13 mouse cellular contexts compared by ENCODE assay signal in genomic region chr17:63303862-63304261, GRCm38 (mm10).
DNase-seq lines count a peak whose midpoint lies in the region; ATAC-seq and TF ChIP-seq lines count a peak whose summit lies in the region.
"Had no signal": no experiment of that assay in that cellular context is flagged by ENCODE, and none has a peak within 500 bp of the region (broad histone marks: within the 10 kb centered on the region; RNA-seq: fewer than 3 reads in every experiment).

No protein-coding gene starts in this region.

- H3K4me3 ChIP-seq in hindbrain, embryonic 12.5 days = no peak overlapping the region
- H3K4me3 ChIP-seq in hindbrain, postnatal 0 days (ENCODE audit: low read length) = no peak overlapping the region
- no peak overlapping the region for H3K4me3 ChIP-seq in midbrain, embryonic 10.5 days
- H3K4me3 ChIP-seq in midbrain, embryonic 14.5 days (replicated peaks; ENCODE audit: low read depth, low read length) = no peak overlapping the region
- H3K4me3 ChIP-seq in forebrain, embryonic 15.5 days = no peak overlapping the region
- H3K4me3 ChIP-seq in forebrain, embryonic 10.5 days = no peak overlapping the region
- H3K4me3 ChIP-seq: embryonic facial prominence, embryonic 12.5 days; kidney, embryonic 15.5 days; limb, embryonic 15.5 days had no signal

- H3K27me3 ChIP-seq in hindbrain, embryonic 12.5 days = no peaks in the 10 kb centered on the region
- H3K27me3 ChIP-seq in hindbrain, postnatal 0 days (ENCODE audit: insufficient read depth, low read length) = no peaks in the 10 kb centered on the region
- no peaks in the 10 kb centered on the region for H3K27me3 ChIP-seq in midbrain, embryonic 10.5 days (ENCODE audit: low read depth, poor library complexity, severe bottlenecking)
- H3K27me3 ChIP-seq in midbrain, embryonic 14.5 days (ENCODE audit: control insufficient read depth, insufficient read depth, low read length) = no peaks in the 10 kb centered on the region
- no peaks in the 10 kb centered on the region for H3K27me3 ChIP-seq in forebrain, embryonic 15.5 days
- no peaks in the 10 kb centered on the region for H3K27me3 ChIP-seq in forebrain, embryonic 10.5 days (ENCODE audit: poor library complexity, severe bottlenecking)
- H3K27me3 ChIP-seq: embryonic facial prominence, embryonic 12.5 days; kidney, embryonic 15.5 days; limb, embryonic 15.5 days; Patski had no signal

- 0 out of 2 replicates have a peak overlapping the region, but pooled peaks have one; percentile 26 for H3K27ac ChIP-seq in hindbrain, embryonic 12.5 days
- no peak overlapping the region for H3K27ac ChIP-seq in hindbrain, postnatal 0 days
- H3K27ac ChIP-seq in midbrain, embryonic 10.5 days (replicated peaks) = peak overlapping the region; percentile 65
- H3K27ac ChIP-seq in midbrain, embryonic 14.5 days (replicated peaks; ENCODE audit: low read depth, low read length) = no peak overlapping the region
- H3K27ac ChIP-seq in forebrain, embryonic 15.5 days (replicated peaks) = no peak overlapping the region
- H3K27ac ChIP-seq in forebrain, embryonic 10.5 days = no peak overlapping the region
- H3K27ac ChIP-seq: embryonic facial prominence, embryonic 12.5 days; kidney, embryonic 15.5 days; limb, embryonic 15.5 days had no signal

- H3K4me2 ChIP-seq in hindbrain, embryonic 12.5 days (replicated peaks) = no peak overlapping the region
- no peak overlapping the region for H3K4me2 ChIP-seq in hindbrain, postnatal 0 days (ENCODE audit: low read depth, low read length)
- no peak overlapping the region for H3K4me2 ChIP-seq in midbrain, embryonic 14.5 days (ENCODE audit: low read length)
- no peak overlapping the region for H3K4me2 ChIP-seq in forebrain, embryonic 15.5 days (replicated peaks)
- H3K4me2 ChIP-seq: embryonic facial prominence, embryonic 12.5 days; kidney, embryonic 15.5 days; limb, embryonic 15.5 days had no signal

- no peaks in the 10 kb centered on the region for H3K36me3 ChIP-seq in hindbrain, embryonic 12.5 days
- H3K36me3 ChIP-seq in hindbrain, postnatal 0 days (ENCODE audit: insufficient read depth, low read length) = no peaks in the 10 kb centered on the region
- H3K36me3 ChIP-seq in midbrain, embryonic 10.5 days = no peaks in the 10 kb centered on the region
- H3K36me3 ChIP-seq in midbrain, embryonic 14.5 days (ENCODE audit: control insufficient read depth, insufficient read depth, low read length) = no peaks in the 10 kb centered on the region
- no peaks in the 10 kb centered on the region for H3K36me3 ChIP-seq in forebrain, embryonic 15.5 days
- no peaks in the 10 kb centered on the region for H3K36me3 ChIP-seq in forebrain, embryonic 10.5 days (replicated peaks)
- H3K36me3 ChIP-seq: embryonic facial prominence, embryonic 12.5 days; kidney, embryonic 15.5 days; limb, embryonic 15.5 days had no signal

- TF ChIP-seq CTCF in hindbrain, postnatal 0 days (IDR thresholded peaks at IDR 0.05; ENCODE audit: low read depth) = no peak

- 47% methylated on average over 4 of the region's 4 CpGs for WGBS in hindbrain, embryonic 12.5 days
- 48% methylated on average over 4 of the region's 4 CpGs for WGBS in hindbrain, postnatal 0 days
- 51% methylated on average over 4 of the region's 4 CpGs for WGBS in midbrain, embryonic 10.5 days
- WGBS in midbrain, embryonic 14.5 days = 49% methylated on average over 4 of the region's 4 CpGs
- WGBS in forebrain, embryonic 15.5 days = 51% methylated on average over 4 of the region's 4 CpGs
- WGBS in forebrain, embryonic 10.5 days = 54% methylated on average over 4 of the region's 4 CpGs

- H3K9me3 ChIP-seq in hindbrain, embryonic 12.5 days (replicated peaks) = no peaks in the 10 kb centered on the region
- no peaks in the 10 kb centered on the region for H3K9me3 ChIP-seq in hindbrain, postnatal 0 days (ENCODE audit: low read length)
- no peaks in the 10 kb centered on the region for H3K9me3 ChIP-seq in midbrain, embryonic 10.5 days (replicated peaks)
- H3K9me3 ChIP-seq in midbrain, embryonic 14.5 days (ENCODE audit: control insufficient read depth, low read length) = no peaks in the 10 kb centered on the region
- no peaks in the 10 kb centered on the region for H3K9me3 ChIP-seq in forebrain, embryonic 15.5 days
- H3K9me3 ChIP-seq in forebrain, embryonic 10.5 days = no peaks in the 10 kb centered on the region
- H3K9me3 ChIP-seq: embryonic facial prominence, embryonic 12.5 days; kidney, embryonic 15.5 days; limb, embryonic 15.5 days had no signal

- H3K4me1 ChIP-seq in hindbrain, embryonic 12.5 days = peaks cover 14% of the 10 kb centered on the region
- H3K4me1 ChIP-seq in hindbrain, postnatal 0 days (ENCODE audit: insufficient read depth, low read length) = no peaks in the 10 kb centered on the region
- peaks cover 22% of the 10 kb centered on the region for H3K4me1 ChIP-seq in midbrain, embryonic 10.5 days
- peaks cover 9% of the 10 kb centered on the region for H3K4me1 ChIP-seq in midbrain, embryonic 14.5 days (ENCODE audit: control insufficient read depth, insufficient read depth, low read length)
- peaks cover 3% of the 10 kb centered on the region; the same call in 1 of the 2 replicates for H3K4me1 ChIP-seq in forebrain, embryonic 15.5 days
- H3K4me1 ChIP-seq in forebrain, embryonic 10.5 days = peaks cover 37% of the 10 kb centered on the region
- H3K4me1 ChIP-seq: limb, embryonic 15.5 days had no signal

- ATAC-seq in hindbrain, embryonic 12.5 days (ENCODE audit: low FRiP score) = no peak
- ATAC-seq in hindbrain, postnatal 0 days = no peak
- no peak for ATAC-seq in midbrain, embryonic 14.5 days (ENCODE audit: low FRiP score, low TSS enrichment)
- ATAC-seq in forebrain, embryonic 15.5 days (replicated peaks) = no peak
- ATAC-seq: Patski had no signal

- no peak overlapping the region for H3K9ac ChIP-seq in hindbrain, embryonic 12.5 days
- no peak overlapping the region for H3K9ac ChIP-seq in hindbrain, postnatal 0 days (replicated peaks; ENCODE audit: low read length)
- no peak overlapping the region for H3K9ac ChIP-seq in midbrain, embryonic 14.5 days (replicated peaks; ENCODE audit: low read length)
- H3K9ac ChIP-seq in forebrain, embryonic 15.5 days (replicated peaks) = no peak overlapping the region
- H3K9ac ChIP-seq: embryonic facial prominence, embryonic 12.5 days; kidney, embryonic 15.5 days; limb, embryonic 15.5 days had no signal

- no peak for DNase-seq in hindbrain, postnatal 0 days (ENCODE audit: low spot score)
- no peak for DNase-seq in midbrain, embryonic 10.5 days (ENCODE audit: low spot score)
- DNase-seq in midbrain, embryonic 14.5 days = no peak
- DNase-seq in cerebellum, adult 9-10 months = peak; percentile 78
- no peak for DNase-seq in forebrain, embryonic 10.5 days (ENCODE audit: extremely low spot score, low spot score)
- DNase-seq: heart, postnatal 10 days; thymus, postnatal 25 days had no signal

Comparison
In these comparisons a context has a peak if more than half of its experiments do, and no peak if none do; other contexts are left out.
1. H3K27ac ChIP-seq: peak in hindbrain, embryonic 12.5 days (single experiment) and midbrain, embryonic 10.5 days (single experiment); none in hindbrain, postnatal 0 days (single experiment), midbrain, embryonic 14.5 days (single experiment), forebrain, embryonic 15.5 days (single experiment) and forebrain, embryonic 10.5 days (single experiment).